Mouse (Mus musculus) C2C12 (cell line): Measurements from ENCODE around the gene Ttyh1.

ENCODE experiments used
- CEBPB ChIP-seq: IDR thresholded peaks from one replicate; pipeline ENCODE4 v1.6.1; 2011; ENCODE audit warnings: low read depth, mild to moderate bottlenecking, control low read depth, moderate library complexity
- CTCF ChIP-seq: IDR thresholded peaks from one replicate; pipeline ENCODE4 v1.5.1; 2011; ENCODE audit not compliant: control insufficient read depth, insufficient read depth, insufficient read length
- FOSL1 ChIP-seq: IDR thresholded peaks from one replicate; pipeline ENCODE4 v1.8.0; 2011; ENCODE audit warnings: mild to moderate bottlenecking, low read length; ENCODE audit not compliant: poor library complexity, insufficient read depth, severe bottlenecking
- MAX ChIP-seq: IDR thresholded peaks from one replicate; pipeline ENCODE4 v1.6.1; 2011; ENCODE audit warnings: mild to moderate bottlenecking, control low read depth
- USF1 ChIP-seq: IDR thresholded peaks from one replicate; pipeline ENCODE4 v1.6.1; 2011; ENCODE audit warnings: low read depth, mild to moderate bottlenecking, control low read depth, moderate library complexity

DNA sequence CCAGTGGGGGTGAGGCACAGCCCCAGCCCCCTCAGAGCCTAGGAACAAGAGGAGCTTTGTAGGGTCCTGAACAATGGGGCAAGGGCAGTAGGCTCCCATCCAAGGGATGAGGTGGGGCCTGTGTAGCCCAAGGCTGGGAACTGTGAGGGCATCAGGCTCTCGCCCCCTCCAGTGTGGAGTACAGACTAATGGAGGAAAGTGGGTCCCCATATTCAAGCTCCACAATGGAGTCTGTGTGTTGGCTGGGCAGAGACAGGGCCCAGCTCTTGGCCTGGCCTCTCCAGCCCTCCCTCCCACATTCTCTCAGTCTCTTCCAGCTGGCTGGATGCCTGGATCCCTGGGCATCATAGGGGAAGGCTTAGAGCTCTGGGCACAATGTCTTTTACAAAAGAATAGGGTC is 4.5 kb downstream of the Ttyh1 start:
- no peak for TF ChIP-seq MAX
- no peak for TF ChIP-seq CEBPB
- TF ChIP-seq USF1 = no peak
- no peak for TF ChIP-seq CTCF
- no peak for TF ChIP-seq FOSL1
